Mouse (Mus musculus) WW6 (cell line): ENCODE measurements at regions not wholly inside any gene's neighbourhood (a gene's known extent, or its start where the extent isn't known, plus 50 kb on each side); places are given as distances from the start of the nearest gene placed in this dataset.

ENCODE experiments used
- DNase-seq: peaks from one replicate; pipeline ENCODE4 v3.0.0-alpha.2; 2013; ENCODE audit warnings: low read depth, low spot score

DNA sequence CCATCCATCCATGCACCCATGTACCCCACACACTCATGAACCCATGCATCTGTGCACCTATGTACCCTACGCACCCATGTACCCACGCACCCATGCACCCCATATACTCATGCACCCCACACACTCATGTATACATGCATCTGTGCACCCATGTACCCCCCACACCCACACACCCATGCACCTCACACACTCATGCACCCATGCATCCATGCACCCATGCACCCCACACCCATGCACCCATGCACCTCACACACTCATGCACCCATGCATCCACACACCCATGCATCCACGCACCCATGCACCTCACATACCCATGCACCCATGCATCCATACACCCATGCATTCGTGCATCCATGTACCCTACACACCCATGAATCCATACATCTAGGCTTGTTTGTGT lies 63.6 kb downstream of the 4930564D02Rik start:
- DNase-seq, result no peak

DNA sequence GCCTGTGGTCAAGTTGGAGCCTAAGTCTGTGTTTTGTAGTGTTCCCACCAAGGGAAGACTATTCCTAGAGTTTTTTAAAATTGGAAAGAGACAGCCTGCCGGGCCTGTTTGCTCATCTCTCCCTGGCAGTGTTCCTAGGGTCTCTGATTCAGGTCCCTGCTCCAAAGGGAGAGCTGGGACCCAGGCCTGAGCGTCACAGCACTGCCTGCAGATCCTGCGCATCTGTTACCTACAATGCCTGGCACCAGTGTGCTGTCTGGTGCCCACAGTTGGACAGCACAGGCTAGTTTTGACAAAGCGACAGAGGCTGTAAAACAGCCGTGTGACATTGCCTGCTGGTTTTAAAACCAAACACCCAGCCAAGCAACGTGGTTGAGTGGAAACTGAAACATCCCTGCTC lies 64.4 kb downstream of the 4930564D02Rik start:
- DNase-seq, result no peak

GRCm38 (mm10) chr3:105133011-105133410 lies 66.4 kb downstream of the 4930564D02Rik start:
- no peak for DNase-seq

GRCm38 (mm10) chr3:105141170-105141971 lies 74.7 kb downstream of the 4930564D02Rik start:
- DNase-seq, result no peak

DNA sequence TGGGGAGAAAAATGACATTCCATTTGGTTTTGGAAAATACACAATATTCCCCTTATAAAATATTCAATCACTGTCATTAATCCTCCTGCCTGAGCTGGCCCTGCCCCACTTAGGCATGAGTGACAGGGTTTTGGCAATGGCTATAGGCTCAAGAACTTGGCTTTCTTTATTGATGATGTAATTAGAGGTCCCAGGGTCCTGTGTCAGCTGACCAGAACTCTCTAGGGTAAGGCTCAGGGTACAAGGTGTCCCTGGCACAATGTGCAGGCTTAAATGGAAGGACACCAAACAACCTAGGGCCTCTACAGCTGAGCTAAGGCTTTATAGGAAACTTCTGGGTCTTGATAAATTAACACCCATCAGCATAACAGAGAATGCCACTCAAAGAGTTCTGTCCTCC lies 76.0 kb downstream of the 4930564D02Rik start:
- no peak for DNase-seq

- DNase-seq, result no peak
Observed at GRCm38 (mm10) chr3:105151475-105152157, 85.0 kb downstream of the 4930564D02Rik start.

- DNase-seq, result no peak
Observed at GRCm38 (mm10) chr3:105152158-105152541, 85.5 kb downstream of the 4930564D02Rik start.

GRCm38 (mm10) chr3:105158376-105158775 lies 91.7 kb downstream of the 4930564D02Rik start:
- no peak for DNase-seq

GRCm38 (mm10) chr3:105165355-105165754 lies 98.7 kb downstream of the 4930564D02Rik start:
- DNase-seq, result peak; percentile 18

- DNase-seq, result no peak
Observed at GRCm38 (mm10) chr3:105169117-105169516, 102.5 kb downstream of the 4930564D02Rik start.

DNA sequence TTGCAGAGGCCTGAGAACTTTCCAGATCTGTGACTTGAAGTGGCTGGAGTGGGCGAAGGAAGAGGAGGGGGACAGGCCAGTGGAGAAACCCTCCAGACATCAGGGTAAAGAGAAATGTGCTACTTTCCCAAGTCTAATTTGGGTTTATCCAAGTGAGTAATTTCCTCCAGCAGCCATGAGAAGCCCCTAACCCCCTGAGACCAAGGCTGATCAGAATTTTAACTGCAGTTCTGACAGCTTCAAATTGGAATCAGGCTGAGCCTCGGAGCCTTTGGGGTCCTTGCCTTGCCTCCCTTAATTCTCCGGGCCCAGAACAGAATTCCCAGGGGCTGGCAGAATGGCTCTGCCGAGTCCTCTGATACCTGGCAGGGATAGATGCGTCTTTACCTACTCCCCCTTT lies 104.9 kb downstream of the 4930564D02Rik start:
- no peak for DNase-seq

DNA sequence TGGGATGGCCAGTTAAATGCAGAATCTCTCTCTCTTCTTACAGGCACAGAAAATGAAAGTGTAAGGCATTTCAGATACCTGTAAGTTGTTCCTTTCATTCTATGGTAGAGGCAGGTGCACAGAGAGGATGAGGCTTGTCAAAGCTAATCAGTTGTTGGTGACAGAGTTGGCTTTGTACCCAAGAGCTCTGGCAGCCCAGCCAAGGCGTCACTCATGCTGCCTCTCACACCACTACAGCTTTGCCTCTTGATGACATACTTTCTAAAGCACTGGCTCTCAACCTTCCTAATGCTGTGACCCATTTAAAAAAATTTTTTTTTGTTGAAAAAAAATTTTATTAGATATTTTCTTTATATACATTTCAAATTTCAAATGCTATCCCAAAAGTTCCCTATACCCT lies 105.4 kb downstream of the 4930564D02Rik start:
- no peak for DNase-seq

GRCm38 (mm10) chr3:105191303-105191702 lies 124.7 kb downstream of the 4930564D02Rik start:
- DNase-seq, result no peak

- DNase-seq, result no peak
Observed at GRCm38 (mm10) chr3:105191830-105192229, 125.2 kb downstream of the 4930564D02Rik start.

- no peak for DNase-seq
Observed at GRCm38 (mm10) chr3:105200735-105201134, 134.1 kb downstream of the 4930564D02Rik start.

DNA sequence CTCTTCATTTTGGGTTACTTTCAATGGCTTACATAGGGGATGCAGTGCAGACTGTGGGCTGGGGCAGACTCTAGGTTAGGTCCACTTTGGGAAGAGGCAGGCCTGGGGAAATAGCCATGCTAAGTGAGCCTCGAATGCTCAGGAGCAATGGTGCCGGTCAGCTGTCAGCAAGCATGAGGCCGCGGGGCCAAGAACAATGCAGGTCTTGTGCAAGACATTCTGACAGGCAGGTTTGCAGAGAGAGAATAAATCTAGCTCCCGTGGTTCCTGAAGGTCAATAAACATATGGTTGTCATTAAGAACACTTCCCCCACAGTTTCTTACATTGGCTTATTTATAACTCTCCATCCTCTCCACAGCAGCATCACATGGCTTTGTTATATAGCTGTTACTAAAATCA lies 142.5 kb downstream of the 4930564D02Rik start:
- DNase-seq, result no peak

GRCm38 (mm10) chr3:105211023-105211422 lies 144.4 kb downstream of the 4930564D02Rik start:
- no peak for DNase-seq

- DNase-seq, result no peak
Observed at GRCm38 (mm10) chr3:105211726-105212125, 145.1 kb downstream of the 4930564D02Rik start.

DNA sequence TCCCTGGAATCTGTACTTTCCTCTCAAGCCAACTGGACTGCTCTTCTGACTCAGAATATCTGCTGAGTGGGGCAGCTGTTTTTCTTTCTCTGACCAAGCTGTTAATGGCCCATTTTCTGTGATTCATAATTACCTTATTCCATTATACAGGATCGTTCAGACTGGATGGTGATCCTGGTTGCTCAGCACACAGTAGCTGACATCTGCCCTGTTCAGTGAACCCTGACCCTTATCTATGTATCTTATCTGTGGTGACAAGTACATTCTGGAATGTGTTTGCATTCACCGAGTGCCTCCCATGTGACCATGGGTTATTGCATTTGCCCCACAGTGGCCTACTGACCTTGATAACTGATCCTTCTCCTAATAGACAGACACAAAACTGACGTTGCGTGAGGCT lies 148.2 kb downstream of the 4930564D02Rik start:
- no peak for DNase-seq

- no peak for DNase-seq
Observed at GRCm38 (mm10) chr3:105215729-105216128, 149.1 kb downstream of the 4930564D02Rik start.

DNA sequence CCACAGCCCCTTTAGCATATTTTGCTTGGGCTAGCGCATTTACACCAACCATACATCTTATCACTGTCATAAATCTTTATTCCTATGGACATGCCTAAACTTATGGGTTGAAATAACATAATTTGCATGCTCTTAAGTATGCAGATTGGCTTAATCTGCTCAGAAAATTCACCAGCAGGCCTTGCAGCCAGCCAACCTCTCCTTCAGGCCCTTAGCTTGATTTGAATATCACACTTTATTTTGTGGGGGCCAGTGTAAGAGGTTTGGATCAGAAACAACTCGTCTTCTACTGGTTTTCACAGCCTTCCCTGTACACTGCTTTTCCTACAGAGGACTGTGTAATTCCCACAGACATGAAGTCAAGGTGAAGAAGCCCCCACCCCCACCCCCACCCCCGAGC lies 153.0 kb downstream of the 4930564D02Rik start:
- no peak for DNase-seq

GRCm38 (mm10) chr3:105220641-105221040 lies 154.0 kb downstream of the 4930564D02Rik start:
- DNase-seq, result no peak

- no peak for DNase-seq
Observed at GRCm38 (mm10) chr3:105222925-105223324, 156.3 kb downstream of the 4930564D02Rik start.
